Mouse (Mus musculus) ZHBTc4 (cell line): ENCODE data around the gene Engase.

Source experiments
- DNase-seq: peaks from one replicate; pipeline ENCODE4 v3.0.0-alpha.2; 2011; ENCODE audit warnings: low read depth, low spot score

Engase gene

GRCm38 (mm10) chr11:118476396-118477373 lies at the start of gene Engase:
Gene Engase, plus strand, starts transcription at chr11:118476829.
- DNase-seq, result peak; percentile 97

- no peak for DNase-seq
Measured at GRCm38 (mm10) chr11:118427266-118427779, 49.3 kb upstream of the Engase start.

GRCm38 (mm10) chr11:118427986-118428385 lies 48.6 kb upstream of the Engase start, which contains the start of gene C1qtnf1:
Gene C1qtnf1, plus strand, starts transcription at chr11:118428203.
- no peak for DNase-seq

- DNase-seq, result no peak
Measured at GRCm38 (mm10) chr11:118428460-118428868, 48.2 kb upstream of the Engase start.

GRCm38 (mm10) chr11:118428944-118429709 lies 47.5 kb upstream of the Engase start:
- DNase-seq, result no peak

- no peak for DNase-seq
Measured at GRCm38 (mm10) chr11:118430291-118430885, 46.2 kb upstream of the Engase start.

- DNase-seq, result no peak
Measured at GRCm38 (mm10) chr11:118431100-118431948, 45.3 kb upstream of the Engase start.

- DNase-seq, result no peak
Measured at GRCm38 (mm10) chr11:118433398-118433868, 43.2 kb upstream of the Engase start.

- no peak for DNase-seq
Measured at GRCm38 (mm10) chr11:118434093-118434492, 42.5 kb upstream of the Engase start.

GRCm38 (mm10) chr11:118436471-118436935 lies 40.1 kb upstream of the Engase start:
- DNase-seq, result no peak

GRCm38 (mm10) chr11:118438665-118439414 lies 37.8 kb upstream of the Engase start:
- DNase-seq, result no peak

GRCm38 (mm10) chr11:118442691-118443090 lies 33.9 kb upstream of the Engase start:
- no peak for DNase-seq

GRCm38 (mm10) chr11:118443201-118443970 lies 33.2 kb upstream of the Engase start:
- peak; percentile 72 for DNase-seq

- peak; percentile 76 for DNase-seq
Measured at GRCm38 (mm10) chr11:118445843-118446242, 30.8 kb upstream of the Engase start.

GRCm38 (mm10) chr11:118447346-118447745 lies 29.3 kb upstream of the Engase start:
- DNase-seq, result no peak

GRCm38 (mm10) chr11:118448385-118448784 lies 28.2 kb upstream of the Engase start:
- DNase-seq, result no peak

- no peak for DNase-seq
Measured at GRCm38 (mm10) chr11:118451211-118451610, 25.4 kb upstream of the Engase start.

- no peak for DNase-seq
Measured at GRCm38 (mm10) chr11:118452955-118453354, 23.7 kb upstream of the Engase start.
